ENCODE assay signal across 14 mouse cellular contexts in genomic region chr9:79766991-79767545, GRCm38 (mm10).
"Had no signal": no experiment of that assay in that cellular context is flagged by ENCODE, and none has a peak within 500 bp of the region (broad histone marks: within the 10 kb centered on the region; RNA-seq: fewer than 3 reads in every experiment).

No protein-coding gene starts in this region.

- H3K27me3 ChIP-seq: limb, embryonic 13.5 days; liver, embryonic 15.5 days; neural tube, embryonic 15.5 days had no signal

- ATAC-seq: intestine, embryonic 16.5 days had no signal

- DNase-seq: left cerebral cortex, postnatal 4 days; lung, embryonic 14.5 days; lung, postnatal 10 days; lung, postnatal 4 days; midbrain, embryonic 14.5 days; right cerebral cortex, adult 18-20 months; right cerebral cortex, postnatal 25 days had no signal

- H3K4me2 ChIP-seq: limb, embryonic 13.5 days; liver, embryonic 11.5 days; liver, embryonic 15.5 days; lung, embryonic 14.5 days; neural tube, embryonic 15.5 days had no signal

- H3K4me3 ChIP-seq: limb, embryonic 13.5 days; liver, embryonic 15.5 days; midbrain, embryonic 10.5 days; myocyte; neural tube, embryonic 15.5 days had no signal

- H3K27ac ChIP-seq: limb, embryonic 13.5 days; liver, embryonic 15.5 days; midbrain, embryonic 10.5 days; neural tube, embryonic 15.5 days had no signal

- H3K9me3 ChIP-seq: limb, embryonic 13.5 days; liver, embryonic 15.5 days; midbrain, embryonic 10.5 days; neural tube, embryonic 15.5 days had no signal

- H3K4me1 ChIP-seq: limb, embryonic 13.5 days; midbrain, embryonic 10.5 days; neural tube, embryonic 15.5 days had no signal

- H3K9ac ChIP-seq: limb, embryonic 13.5 days; liver, embryonic 15.5 days; lung, embryonic 14.5 days; neural tube, embryonic 15.5 days had no signal
